9 mouse cellular contexts compared by ENCODE assay signal in genomic region chr2:153478583-153478982, GRCm38 (mm10). TPM values are rescaled to one million over a fixed set of nuclear protein-coding genes. Genes with fewer than 3 reads are reported as not detected.
DNase-seq lines count a peak whose midpoint lies in the region; ATAC-seq and TF ChIP-seq lines count a peak whose summit lies in the region.
"Had no signal": no experiment of that assay in that cellular context is flagged by ENCODE, and none has a peak within 500 bp of the region (broad histone marks: within the 10 kb centered on the region; RNA-seq: fewer than 3 reads in every experiment).

No protein-coding gene starts in this region.

- DNase-seq in brain, embryonic 14.5 days (ENCODE audit: low read depth) = peak; percentile 82
- peak; percentile 69 for DNase-seq in forebrain, embryonic 10.5 days (ENCODE audit: extremely low spot score, low spot score)
- peak; percentile 68 for DNase-seq in thymus, postnatal 0 days (ENCODE audit: low spot score)

- no peak overlapping the region for H3K4me3 ChIP-seq in ES-Bruce4 (ENCODE audit: low read depth, low read length)
- H3K4me3 ChIP-seq in forebrain, embryonic 10.5 days = no peak overlapping the region
- no peak overlapping the region for H3K4me3 ChIP-seq in heart, embryonic 15.5 days
- H3K4me3 ChIP-seq in kidney, embryonic 16.5 days (ENCODE audit: low read length) = no peak overlapping the region
- no peak overlapping the region for H3K4me3 ChIP-seq in liver, embryonic 16.5 days (ENCODE audit: low read depth, low read length)
- H3K4me3 ChIP-seq in neural tube, embryonic 13.5 days = no peak overlapping the region
- H3K4me3 ChIP-seq: erythroblast, embryonic 14.5 days had no signal

- 15% methylated on average over 4 of the region's 4 CpGs for WGBS in forebrain, embryonic 10.5 days
- 12% methylated on average over 4 of the region's 4 CpGs for WGBS in heart, embryonic 15.5 days
- WGBS in kidney, embryonic 16.5 days = 4% methylated on average over 4 of the region's 4 CpGs
- 19% methylated on average over 4 of the region's 4 CpGs for WGBS in liver, embryonic 16.5 days (ENCODE audit: insufficient replicate concordance)
- WGBS in neural tube, embryonic 13.5 days = 10% methylated on average over 4 of the region's 4 CpGs

- TF ChIP-seq CTCF in ES-Bruce4 (IDR thresholded peaks at IDR 0.05; ENCODE audit: low read depth, low read length) = peak; percentile 89
- peak; percentile 86 for TF ChIP-seq CTCF in brain, embryonic 14.5 days (IDR thresholded peaks at IDR 0.05; ENCODE audit: borderline replicate concordance, extremely low read depth, insufficient read depth, insufficient read length)

- H3K36me3 ChIP-seq in ES-Bruce4 (ENCODE audit: control insufficient read depth, insufficient read depth, low read length, poor library complexity, severe bottlenecking) = no peaks in the 10 kb centered on the region
- no peaks in the 10 kb centered on the region for H3K36me3 ChIP-seq in forebrain, embryonic 10.5 days (replicated peaks)
- no peaks in the 10 kb centered on the region for H3K36me3 ChIP-seq in heart, embryonic 15.5 days
- no peaks in the 10 kb centered on the region for H3K36me3 ChIP-seq in kidney, embryonic 16.5 days (ENCODE audit: insufficient read depth, low read length)
- no peaks in the 10 kb centered on the region for H3K36me3 ChIP-seq in liver, embryonic 16.5 days (ENCODE audit: control insufficient read depth, insufficient read depth)
- peaks cover 7% of the 10 kb centered on the region for H3K36me3 ChIP-seq in neural tube, embryonic 13.5 days

- ATAC-seq in heart, embryonic 15.5 days (replicated peaks; ENCODE audit: insufficient number of reproducible peaks, insufficient read depth, low FRiP score, low read depth) = peak; percentile 58
- ATAC-seq in kidney, embryonic 16.5 days (ENCODE audit: low FRiP score, low TSS enrichment) = peak; percentile 88
- ATAC-seq in liver, embryonic 16.5 days (ENCODE audit: low read depth) = peak; percentile 61
- peak; percentile 57; the same call in 1 of the 2 replicates for ATAC-seq in neural tube, embryonic 13.5 days (ENCODE audit: low read depth)

- TF ChIP-seq POLR2A in ES-Bruce4 (IDR thresholded peaks at IDR 0.05; ENCODE audit: insufficient read depth, low read length) = no peak
- no peak for TF ChIP-seq POLR2A in brain, embryonic 14.5 days (IDR thresholded peaks at IDR 0.05; ENCODE audit: borderline replicate concordance, extremely low read depth, insufficient read depth, insufficient read length, poor library complexity, severe bottlenecking)

- no peak overlapping the region for H3K9ac ChIP-seq in ES-Bruce4 (ENCODE audit: low read depth, poor library complexity, severe bottlenecking)
- peak overlapping the region; percentile 42; the same call in 1 of the 2 replicates for H3K9ac ChIP-seq in heart, embryonic 15.5 days
- H3K9ac ChIP-seq in kidney, embryonic 16.5 days (replicated peaks; ENCODE audit: low read length) = peak overlapping the region; percentile 15; the same call in 1 of the 2 replicates
- no peak overlapping the region for H3K9ac ChIP-seq in liver, embryonic 16.5 days (ENCODE audit: low read depth, low read length)
- no peak overlapping the region for H3K9ac ChIP-seq in neural tube, embryonic 13.5 days

- H3K9me3 ChIP-seq in ES-Bruce4 (replicated peaks; ENCODE audit: control insufficient read depth, insufficient read depth, low read length, poor library complexity, severe bottlenecking) = no peaks in the 10 kb centered on the region
- no peaks in the 10 kb centered on the region for H3K9me3 ChIP-seq in forebrain, embryonic 10.5 days
- H3K9me3 ChIP-seq in heart, embryonic 15.5 days (replicated peaks) = no peaks in the 10 kb centered on the region
- no peaks in the 10 kb centered on the region for H3K9me3 ChIP-seq in kidney, embryonic 16.5 days (ENCODE audit: low read length)
- H3K9me3 ChIP-seq in liver, embryonic 16.5 days (replicated peaks; ENCODE audit: control insufficient read depth, low read length) = no peaks in the 10 kb centered on the region
- no peaks in the 10 kb centered on the region for H3K9me3 ChIP-seq in neural tube, embryonic 13.5 days

- no peak overlapping the region for H3K27ac ChIP-seq in ES-Bruce4 (ENCODE audit: insufficient read depth, low read length)
- H3K27ac ChIP-seq in forebrain, embryonic 10.5 days = peak overlapping the region; percentile 62; the same call in 1 of the 2 replicates
- H3K27ac ChIP-seq in heart, embryonic 15.5 days = peak overlapping the region; percentile 39
- H3K27ac ChIP-seq in kidney, embryonic 16.5 days (ENCODE audit: low read length) = no peak overlapping the region
- no peak overlapping the region for H3K27ac ChIP-seq in liver, embryonic 16.5 days (ENCODE audit: low read length)
- peak overlapping the region; percentile 38; the same call in 1 of the 2 replicates for H3K27ac ChIP-seq in neural tube, embryonic 13.5 days (replicated peaks)

- H3K4me2 ChIP-seq in heart, embryonic 15.5 days = no peak overlapping the region
- no peak overlapping the region for H3K4me2 ChIP-seq in kidney, embryonic 16.5 days (replicated peaks; ENCODE audit: low read depth, low read length)
- no peak overlapping the region for H3K4me2 ChIP-seq in liver, embryonic 16.5 days (ENCODE audit: low read depth, low read length)
- no peak overlapping the region for H3K4me2 ChIP-seq in neural tube, embryonic 13.5 days

- H3K27me3 ChIP-seq in ES-Bruce4 (ENCODE audit: control insufficient read depth, insufficient read depth, low read length, poor library complexity, severe bottlenecking) = no peaks in the 10 kb centered on the region
- peaks cover 26% of the 10 kb centered on the region for H3K27me3 ChIP-seq in forebrain, embryonic 10.5 days (ENCODE audit: poor library complexity, severe bottlenecking)
- H3K27me3 ChIP-seq in heart, embryonic 15.5 days = no peaks in the 10 kb centered on the region
- peaks cover 3% of the 10 kb centered on the region; the same call in 1 of the 2 replicates for H3K27me3 ChIP-seq in kidney, embryonic 16.5 days (ENCODE audit: insufficient read depth, low read length)
- no peaks in the 10 kb centered on the region for H3K27me3 ChIP-seq in liver, embryonic 16.5 days (ENCODE audit: control insufficient read depth, insufficient read depth, low read depth, low read length)
- no peaks in the 10 kb centered on the region for H3K27me3 ChIP-seq in neural tube, embryonic 13.5 days

- no peaks in the 10 kb centered on the region for H3K4me1 ChIP-seq in ES-Bruce4 (ENCODE audit: control insufficient read depth, insufficient read depth, low read length)
- peaks cover 50% of the 10 kb centered on the region for H3K4me1 ChIP-seq in forebrain, embryonic 10.5 days
- H3K4me1 ChIP-seq in heart, embryonic 15.5 days (replicated peaks) = peaks cover 61% of the 10 kb centered on the region
- peaks cover 28% of the 10 kb centered on the region for H3K4me1 ChIP-seq in kidney, embryonic 16.5 days (ENCODE audit: insufficient read depth, low read length)
- peaks cover 33% of the 10 kb centered on the region for H3K4me1 ChIP-seq in liver, embryonic 16.5 days (ENCODE audit: control insufficient read depth, low read depth, low read length)
- peaks cover 50% of the 10 kb centered on the region for H3K4me1 ChIP-seq in neural tube, embryonic 13.5 days (replicated peaks)

- no peak for TF ChIP-seq EP300 in ES-Bruce4 (IDR thresholded peaks at IDR 0.05; ENCODE audit: insufficient read depth, low read depth, low read length)

RNA-seq across cellular contexts. Expression of gene 4930404H24Rik, which starts 14.0 kb away (rescaled TPM):
- not detected in 2 replicates for polyA plus RNA-seq in ES-Bruce4 (2011; ENCODE audit: insufficient read depth, insufficient read length, low read depth, missing spikeins)
- not detected in 2 replicates for polyA plus RNA-seq in brain, embryonic 14.5 days (2012; rRNA removed)
- polyA plus RNA-seq in forebrain, embryonic 10.5 days (2016; fragmentation: Nextera tagmentation; extraction: Ambion mirVana) = not detected in 2 replicates
- not detected in 2 replicates for polyA plus RNA-seq in heart, embryonic 15.5 days (2015; fragmentation: Nextera tagmentation; extraction: Ambion mirVana)
- not detected in 2 replicates for polyA plus RNA-seq in kidney, embryonic 16.5 days (2015; fragmentation: Nextera tagmentation; extraction: Ambion mirVana)
- not detected in 2 replicates for polyA plus RNA-seq in liver, embryonic 16.5 days (2015; fragmentation: Nextera tagmentation; extraction: Ambion mirVana)
- polyA plus RNA-seq in neural tube, embryonic 13.5 days (2015; fragmentation: Nextera tagmentation; extraction: Ambion mirVana) = not detected in 2 replicates
- polyA plus RNA-seq in thymus, postnatal 0 days (2015; fragmentation: Nextera tagmentation; extraction: Ambion mirVana) = not detected in 2 replicates
- polyA plus RNA-seq: erythroblast, embryonic 14.5 days had no signal

RNA-seq across cellular contexts. Expression of gene Nol4l, which starts 51.2 kb away (rescaled TPM):
- 11.0 and 11.5 TPM in 2 replicates for polyA plus RNA-seq in ES-Bruce4 (2011; ENCODE audit: insufficient read depth, insufficient read length, low read depth, missing spikeins)
- polyA plus RNA-seq in brain, embryonic 14.5 days (2012; rRNA removed) = 70.2 and 101 TPM in 2 replicates
- polyA plus RNA-seq in forebrain, embryonic 10.5 days (2016; fragmentation: Nextera tagmentation; extraction: Ambion mirVana) = 11.7 and 12.3 TPM in 2 replicates
- polyA plus RNA-seq in heart, embryonic 15.5 days (2015; fragmentation: Nextera tagmentation; extraction: Ambion mirVana) = 6.9 and 10.9 TPM in 2 replicates
- 13.8 and 17.1 TPM in 2 replicates for polyA plus RNA-seq in kidney, embryonic 16.5 days (2015; fragmentation: Nextera tagmentation; extraction: Ambion mirVana)
- 3.9 and 4.3 TPM in 2 replicates for polyA plus RNA-seq in liver, embryonic 16.5 days (2015; fragmentation: Nextera tagmentation; extraction: Ambion mirVana)
- 40.8 and 43.3 TPM in 2 replicates for polyA plus RNA-seq in neural tube, embryonic 13.5 days (2015; fragmentation: Nextera tagmentation; extraction: Ambion mirVana)
- polyA plus RNA-seq in thymus, postnatal 0 days (2015; fragmentation: Nextera tagmentation; extraction: Ambion mirVana) = 1.9 and 2.0 TPM in 2 replicates

Comparison
In these comparisons a context has a peak if more than half of its experiments do, and no peak if none do; other contexts are left out.
1. H3K27ac ChIP-seq: peak in forebrain, embryonic 10.5 days (single experiment), heart, embryonic 15.5 days (single experiment) and neural tube, embryonic 13.5 days (single experiment); none in ES-Bruce4 (single experiment), kidney, embryonic 16.5 days (single experiment) and liver, embryonic 16.5 days (single experiment).
2. H3K9ac ChIP-seq: peak in heart, embryonic 15.5 days (single experiment) and kidney, embryonic 16.5 days (single experiment); none in ES-Bruce4 (single experiment), liver, embryonic 16.5 days (single experiment) and neural tube, embryonic 13.5 days (single experiment).
3. Peak in every context shown above with its lines, with median percentiles within 50 percentile points of each other: DNase-seq and ATAC-seq.